Mouse (Mus musculus) heart, adult 2 months (tissue): ENCODE measurements around the gene Otor. TPM values are rescaled to one million over a fixed set of nuclear protein-coding genes. Genes with fewer than 3 reads are reported as not detected.

ENCODE experiments used
- DNase-seq, 2 experiments: peaks; one replicate each; pipeline ENCODE4 v3.0.0; 2021
- H3K27ac ChIP-seq: fragments of 200-600 bp; 2 replicates; pipeline ENCODE4 v1.8.1; 2022
- H3K27me3 ChIP-seq: fragments of 200-500 bp; 2 replicates; pipeline ENCODE4 v1.6.1; 2012; ENCODE audit warnings: mild to moderate bottlenecking, low read length, inconsistent platforms, mixed read lengths; ENCODE audit not compliant: control insufficient read depth, insufficient read depth
- H3K36me3 ChIP-seq: fragments of 200-500 bp; 2 replicates; pipeline ENCODE4 v1.6.1; 2012; ENCODE audit warnings: low read length, inconsistent platforms; ENCODE audit not compliant: control insufficient read depth, insufficient read depth
- H3K4me1 ChIP-seq: fragments of 200-500 bp; 2 replicates; pipeline ENCODE4 v1.6.1; 2011; ENCODE audit warnings: low read length; ENCODE audit not compliant: control insufficient read depth, insufficient read depth
- H3K4me3 ChIP-seq: fragments of 200-600 bp; 2 replicates; pipeline ENCODE4 v1.8.1; 2022
- H3K79me2 ChIP-seq: fragments of 200-500 bp; replicated peaks from 2 replicates; pipeline ENCODE4 v1.6.1; 2012; ENCODE audit warnings: mild to moderate bottlenecking, inconsistent platforms, low read length, moderate library complexity, mixed read lengths; ENCODE audit not compliant: control insufficient read depth, insufficient read depth
- H3K9ac ChIP-seq: fragments of 200-500 bp; 2 replicates; pipeline ENCODE4 v1.6.1; 2012; ENCODE audit warnings: low read depth, mild to moderate bottlenecking, control low read depth, inconsistent platforms, low read length, mixed read lengths
- CTCF ChIP-seq: fragments of 200-600 bp; IDR thresholded peaks from 2 replicates; pipeline ENCODE4 v1.8.1; 2022; ENCODE audit warnings: antibody characterized with exemption, mild to moderate bottlenecking, moderate library complexity
- EP300 ChIP-seq: fragments of 200-500 bp; IDR thresholded peaks from 2 replicates; pipeline ENCODE4 v1.6.1; 2011; ENCODE audit warnings: low read depth, low read length, control low read depth; ENCODE audit not compliant: insufficient read depth
- POLR2A ChIP-seq: fragments of 200-500 bp; IDR thresholded peaks from 2 replicates; pipeline ENCODE4 v1.6.1; 2011; ENCODE audit warnings: mild to moderate bottlenecking, low read depth, low read length, control low read depth; ENCODE audit not compliant: insufficient read depth
- WGBS: fragments of 180-500 bp; shearing (Covaris S2); methylation state at CpG from one replicate; pipeline ENCODE4 v1.1.7; 2018; 5-methylcytosine and 5-hydroxymethylcytosine counted together
- intact Hi-C: fragments of 180-260 bp; cut with DNase I; formaldehyde crosslinking; loops from one replicate; pipeline ENCODE4 v1.15.1; 2025
- polyA plus RNA-seq: library from polyadenylated mRNA; depleted of rRNA; stranded (reverse); fragments of >200 nt; gene quantifications from 2 replicates; pipeline ENCODE4 v1.2.3, GENCODE M21; 2012
- total RNA-seq, 2 experiments: library from RNA; stranded (reverse); gene quantifications; 2 replicates each; pipeline ENCODE4 v1.2.3; 2021

Gene Otor
- total and polyA plus RNA-seq, 3 experiments = not detected

DNA sequence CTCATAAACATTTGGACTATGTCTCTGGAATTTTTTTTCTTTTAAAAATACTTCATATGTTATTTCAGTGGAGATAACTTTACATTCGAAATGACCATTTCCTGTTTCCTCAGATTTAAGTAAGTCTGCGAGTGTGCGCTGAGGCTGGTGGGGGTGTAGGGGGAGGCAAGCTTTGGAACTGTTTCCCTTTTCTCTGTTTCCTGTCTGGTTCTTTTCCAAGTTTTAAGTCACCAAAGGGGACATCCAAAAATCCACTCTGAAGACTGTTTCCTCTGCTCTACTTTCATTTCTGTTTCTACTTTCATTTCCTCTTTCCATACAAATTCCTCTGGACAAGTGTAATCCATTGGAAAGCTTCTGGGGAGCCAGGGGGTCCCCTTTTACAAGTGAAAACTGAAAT, 3.4 kb downstream of the Otor start:
- no peak overlapping the region; the same call in 1 of the 2 replicates for H3K4me3 ChIP-seq
- no peaks in the 10 kb centered on the region for H3K36me3 ChIP-seq
- H3K79me2 ChIP-seq = no peaks in the 10 kb centered on the region
- TF ChIP-seq EP300 (no peak), POLR2A (no peak), CTCF (no peak)
- H3K4me1 ChIP-seq = peaks cover 1% of the 10 kb centered on the region; the same call in 1 of the 2 replicates
- intact Hi-C loops = loop anchor here (10.0 kb wide), 1 partner anchor 117 kb away; no protein-coding TSS in a partner anchor
- WGBS = 17% methylated on average over 3 of the region's 3 CpGs
- no peak overlapping the region for H3K27ac ChIP-seq
- peak in 1 of 2 experiments; percentile 17 for DNase-seq
- no peaks in the 10 kb centered on the region for H3K27me3 ChIP-seq
- no peak overlapping the region for H3K9ac ChIP-seq

DNA sequence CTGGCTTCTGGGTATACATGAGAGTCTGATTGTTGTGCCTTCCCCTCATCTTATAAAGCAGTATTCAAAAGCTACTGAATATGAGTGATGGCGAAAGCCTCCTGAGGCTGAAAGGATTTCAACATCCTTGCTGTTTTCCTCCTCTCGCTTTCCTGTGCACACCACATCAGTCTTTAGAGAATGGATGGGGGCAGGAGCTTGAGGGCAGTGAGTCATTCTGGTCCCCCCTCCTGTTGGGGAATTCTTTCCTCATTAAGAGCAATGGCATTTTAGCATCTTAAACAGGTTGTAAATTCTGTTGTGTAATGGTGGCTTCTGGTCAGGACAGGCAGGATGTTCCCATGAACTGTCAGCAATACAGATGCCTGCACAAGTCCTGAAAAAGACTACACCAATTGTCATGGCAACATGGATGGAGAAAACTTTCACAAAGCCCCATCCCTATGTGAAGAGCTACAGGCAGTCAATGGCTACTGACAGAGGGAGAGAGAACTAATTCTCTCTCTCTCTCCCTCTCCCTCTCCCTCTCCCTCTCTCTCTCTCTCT, 6.7 kb downstream of the Otor start:
- 51% methylated on average over 2 of the region's 2 CpGs for WGBS
- H3K27me3 ChIP-seq = no peaks in the 10 kb centered on the region
- no peak overlapping the region for H3K4me3 ChIP-seq
- no peaks in the 10 kb centered on the region for H3K79me2 ChIP-seq
- intact Hi-C loops = loop anchor here (10.0 kb wide), 1 partner anchor 120 kb away; no protein-coding TSS in a partner anchor
- TF ChIP-seq CTCF = no peak
- TF ChIP-seq POLR2A = no peak
- TF ChIP-seq EP300 = no peak
- no peaks in the 10 kb centered on the region for H3K36me3 ChIP-seq
- no peak overlapping the region for H3K9ac ChIP-seq
- H3K4me1 ChIP-seq = peaks cover 1% of the 10 kb centered on the region; the same call in 1 of the 2 replicates
- DNase-seq = no peak
- no peak overlapping the region for H3K27ac ChIP-seq

- TF ChIP-seq EP300 = no peak
- H3K27ac ChIP-seq = no peak overlapping the region
- WGBS = 55% methylated on average over 8 of the region's 8 CpGs
- no peak for DNase-seq
- no peak overlapping the region for H3K9ac ChIP-seq
- no peak overlapping the region for H3K4me3 ChIP-seq
- no peaks in the 10 kb centered on the region for H3K27me3 ChIP-seq
- no peaks in the 10 kb centered on the region for H3K4me1 ChIP-seq
- no peaks in the 10 kb centered on the region for H3K79me2 ChIP-seq
- intact Hi-C loops = loop anchor here (10.0 kb wide), 1 partner anchor 125 kb away; no protein-coding TSS in a partner anchor
- no peaks in the 10 kb centered on the region for H3K36me3 ChIP-seq
Observed at GRCm38 (mm10) chr2:143089866-143090265, 11.6 kb downstream of the Otor start.

DNA sequence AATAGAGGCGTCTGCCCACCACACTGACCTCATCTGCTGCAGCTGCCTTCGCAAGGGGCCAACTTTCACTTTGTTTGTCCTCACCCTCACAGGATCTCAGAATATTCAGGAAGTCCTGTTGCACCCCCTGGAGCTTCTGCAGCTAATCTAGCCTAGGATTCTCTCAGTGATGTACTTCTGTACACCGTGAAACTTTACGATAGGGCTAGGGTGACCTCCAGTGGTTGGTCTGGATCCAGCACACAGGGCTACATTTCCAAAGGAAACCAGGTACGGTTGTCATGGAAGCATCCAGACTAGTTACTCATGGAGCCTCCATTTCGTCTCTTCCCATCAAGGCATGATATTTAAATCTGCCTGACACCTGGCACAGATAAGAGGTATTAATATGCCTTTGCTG, 15.5 kb downstream of the Otor start:
- no peak overlapping the region for H3K9ac ChIP-seq
- no peaks in the 10 kb centered on the region for H3K4me1 ChIP-seq
- intact Hi-C loops = loop anchor here (2.0 kb wide), 1 partner anchor 235 kb away; no protein-coding TSS in a partner anchor
- H3K27me3 ChIP-seq = no peaks in the 10 kb centered on the region
- H3K27ac ChIP-seq = no peak overlapping the region
- WGBS = 14% methylated on average over 6 of the region's 6 CpGs
- no peak overlapping the region for H3K4me3 ChIP-seq
- no peaks in the 10 kb centered on the region for H3K36me3 ChIP-seq
- peak; percentile 26 to 51 for DNase-seq
- H3K79me2 ChIP-seq = no peaks in the 10 kb centered on the region
- TF ChIP-seq EP300 = no peak
- TF ChIP-seq CTCF = peak; percentile 74

DNA sequence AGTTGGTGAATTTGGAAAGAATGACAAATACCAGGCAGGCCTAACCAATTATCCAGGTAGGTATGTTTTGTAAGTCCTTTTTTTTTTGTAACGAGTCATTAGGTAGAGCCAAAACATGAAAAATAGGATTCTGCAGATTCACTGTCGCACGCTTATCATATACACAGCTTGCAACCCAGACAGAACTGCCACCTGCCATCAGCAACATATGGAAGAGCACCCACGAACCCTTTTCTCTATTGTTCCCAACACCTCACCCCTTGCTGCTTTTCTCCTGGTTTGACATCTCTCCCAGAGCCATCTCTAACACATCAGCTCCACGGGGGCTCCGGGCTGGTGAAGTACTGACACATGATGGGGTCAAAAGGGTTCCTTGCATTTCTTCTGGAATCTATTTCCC, 16.5 kb downstream of the Otor start:
- Histone ChIP-seq H3K9ac (no peak overlapping the region), H3K27me3 (no peaks in the 10 kb centered on the region), H3K79me2 (no peaks in the 10 kb centered on the region), H3K4me3 (no peak overlapping the region), H3K27ac (no peak overlapping the region), H3K4me1 (no peaks in the 10 kb centered on the region), H3K36me3 (no peaks in the 10 kb centered on the region)
- intact Hi-C loops = no loop called here
- WGBS = 54% methylated on average over 6 of the region's 6 CpGs
- DNase-seq = no peak
- TF ChIP-seq CTCF (no peak), POLR2A (no peak), EP300 (no peak)

DNA sequence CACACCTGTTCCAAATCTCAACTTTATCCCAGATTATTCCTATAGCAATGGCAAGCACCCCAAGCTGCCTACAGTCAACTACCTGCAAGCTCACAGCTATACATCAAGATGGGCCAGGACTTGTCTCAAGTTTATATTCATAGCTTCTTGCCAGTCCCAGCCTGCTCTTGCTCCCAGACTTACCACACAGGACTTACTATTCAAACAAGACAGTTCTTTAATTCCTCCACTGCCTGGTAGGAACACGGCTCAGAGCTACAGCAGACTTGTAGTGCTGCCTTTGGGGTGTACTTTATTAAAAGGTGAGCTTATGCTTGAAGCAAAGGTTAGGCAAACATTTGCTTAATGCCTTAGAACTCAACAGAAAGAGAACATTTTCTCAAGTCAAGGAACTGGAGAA, 18.9 kb downstream of the Otor start:
- H3K4me3 ChIP-seq = no peak overlapping the region
- H3K36me3 ChIP-seq = no peaks in the 10 kb centered on the region
- no peaks in the 10 kb centered on the region for H3K4me1 ChIP-seq
- TF ChIP-seq POLR2A (no peak), EP300 (no peak), CTCF (no peak)
- H3K9ac ChIP-seq = no peak overlapping the region
- H3K79me2 ChIP-seq = no peaks in the 10 kb centered on the region
- 79% methylated on average over 1 of the region's 1 CpGs for WGBS
- intact Hi-C loops = no loop called here
- DNase-seq = no peak
- H3K27me3 ChIP-seq = no peaks in the 10 kb centered on the region
- H3K27ac ChIP-seq = no peak overlapping the region
